Mouse (Mus musculus) kidney, postnatal 25 days (tissue): ENCODE data around the gene Nab1.

Experiments used
- DNase-seq, 2 experiments: peaks; one replicate each; pipeline ENCODE4 v3.0.0; 2021; ENCODE audit warnings: mixed read lengths in 2 of 2

The Nab1 gene

DNA sequence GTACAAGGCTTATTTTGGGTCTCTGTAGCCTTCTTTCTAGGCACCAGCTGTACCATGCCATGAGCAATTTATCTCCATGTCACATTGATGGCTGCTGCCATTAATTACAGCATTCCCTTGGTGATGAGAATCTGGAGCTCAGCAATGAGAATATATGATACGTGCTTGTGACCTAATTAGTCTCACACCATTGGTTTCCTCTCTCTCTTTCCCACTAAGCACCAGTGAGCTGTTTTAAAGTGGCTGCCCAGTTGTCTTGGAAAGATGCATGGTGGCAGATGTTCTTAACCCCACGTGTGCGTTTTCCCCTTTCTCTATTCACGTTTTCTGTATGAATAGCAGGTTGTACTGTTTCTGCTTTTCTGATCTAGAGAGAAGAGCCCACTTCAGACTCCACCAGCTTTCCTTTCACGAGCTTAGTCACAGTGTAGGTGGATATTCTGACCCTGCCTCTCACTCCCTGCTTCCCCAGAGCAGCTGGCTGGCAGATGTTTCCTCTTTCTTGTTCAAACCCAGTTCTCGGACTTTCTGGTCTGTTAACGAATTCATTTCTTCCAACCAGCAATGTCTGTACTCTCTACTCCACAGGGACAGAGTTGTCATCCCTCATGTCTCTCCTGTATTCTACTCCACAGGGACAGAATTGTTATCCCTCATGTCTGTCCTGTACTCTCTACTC is 29.5 kb downstream of the Nab1 start:
- DNase-seq, result no peak

DNA sequence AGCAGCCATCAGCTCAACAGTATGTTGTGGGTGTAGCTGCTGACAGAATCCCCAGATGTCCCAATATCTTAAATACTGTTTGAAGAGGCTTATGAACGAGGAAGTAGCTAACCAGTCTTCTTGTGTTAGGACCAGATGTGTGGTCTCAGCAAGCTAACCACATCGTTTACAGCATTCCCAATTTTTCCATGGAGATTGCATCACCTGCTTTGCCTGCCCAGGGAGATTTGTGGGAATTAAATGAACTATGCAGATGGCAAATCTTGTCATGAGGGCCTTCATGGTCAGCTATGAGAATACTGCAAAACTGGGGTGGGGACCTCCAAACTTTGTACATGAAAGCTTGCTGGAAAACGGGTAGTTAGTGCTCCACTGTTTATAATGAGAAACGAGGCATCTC is 30.2 kb downstream of the Nab1 start:
- DNase-seq, result no peak

DNA sequence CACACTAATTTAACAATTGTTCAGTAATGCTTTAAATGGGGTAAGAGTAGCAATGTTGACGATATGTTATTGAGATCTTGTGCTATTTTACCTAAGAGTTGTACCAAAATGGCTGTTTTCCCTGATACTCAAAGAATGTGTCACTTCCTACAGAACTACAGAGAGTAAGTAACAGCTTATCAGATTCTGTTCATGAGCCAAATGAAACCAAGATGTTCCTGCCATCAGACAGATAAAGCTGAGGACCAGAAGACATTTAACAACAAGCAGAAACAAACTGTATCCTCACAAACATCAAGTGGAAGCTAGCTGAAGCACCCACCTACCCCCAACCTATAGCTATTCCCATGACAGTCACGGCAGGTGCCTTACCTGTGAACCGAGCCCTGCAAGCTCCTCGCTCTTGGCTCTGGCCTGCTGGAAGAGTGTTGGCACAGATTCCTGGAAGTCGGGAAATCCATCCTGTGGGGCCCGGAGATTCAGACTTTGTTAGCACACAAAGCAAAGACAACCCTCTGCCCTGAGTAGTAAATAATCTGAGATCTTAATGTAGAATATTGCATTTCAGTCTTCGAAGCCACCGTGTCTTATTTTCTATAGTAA is 33.9 kb downstream of the Nab1 start:
- DNase-seq, result no peak

DNA sequence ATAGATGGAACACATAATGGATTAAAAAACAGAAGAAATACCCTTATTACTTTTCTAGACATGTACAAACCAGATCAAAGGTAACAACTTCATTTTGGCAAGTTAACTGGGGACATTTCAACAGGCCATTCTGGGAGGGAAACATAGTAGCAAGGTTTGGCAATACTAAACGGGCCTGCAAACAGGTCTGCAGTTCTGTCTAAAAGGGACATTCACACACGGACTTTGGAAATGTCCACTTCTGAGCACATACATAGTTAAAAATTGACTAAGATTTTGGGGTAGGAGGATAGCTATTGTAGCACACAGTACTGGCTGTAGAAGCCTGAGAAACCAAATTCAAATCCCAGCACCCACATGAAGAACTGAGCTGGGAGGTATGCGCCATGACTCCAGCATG is 34.6 kb downstream of the Nab1 start:
- no peak for DNase-seq

DNA sequence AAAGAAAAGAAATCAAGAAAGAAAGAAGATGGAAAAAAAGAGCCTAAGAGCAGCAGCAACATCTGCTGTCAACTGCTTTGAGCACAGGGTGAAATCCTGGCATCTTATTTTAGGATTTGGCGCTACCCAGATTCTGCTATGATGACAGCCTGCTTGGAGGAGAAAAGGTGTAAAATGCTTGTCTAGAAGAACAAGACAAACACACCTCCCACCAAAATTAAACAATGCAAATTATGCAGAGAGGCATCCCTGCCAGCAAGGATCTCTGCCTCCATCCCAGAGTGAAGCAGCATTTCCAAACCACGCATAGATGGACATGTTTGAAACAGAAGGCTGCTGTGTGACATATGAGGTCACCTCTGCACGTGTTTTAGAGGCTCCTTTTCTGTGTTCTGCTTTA is 35.2 kb downstream of the Nab1 start:
- no peak for DNase-seq

DNA sequence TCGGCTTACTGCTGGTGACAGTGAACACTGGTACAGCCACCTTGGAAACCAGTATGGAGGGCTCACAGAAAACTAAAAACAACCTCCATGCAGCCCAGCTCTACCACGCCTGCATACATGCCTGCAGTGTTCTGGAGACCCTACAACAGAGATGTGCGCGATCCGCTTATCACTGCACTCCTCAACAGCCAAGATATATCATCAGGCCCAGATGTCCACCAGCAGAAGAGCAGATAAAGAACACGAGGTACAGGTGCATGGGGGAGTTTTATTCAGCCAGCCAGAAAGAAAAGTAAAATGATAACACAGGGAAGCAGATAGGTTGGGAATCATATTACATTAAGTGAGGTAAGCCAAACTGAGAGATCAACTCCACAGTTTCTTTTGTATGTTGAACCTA is 37.2 kb downstream of the Nab1 start:
- DNase-seq, result no peak

DNA sequence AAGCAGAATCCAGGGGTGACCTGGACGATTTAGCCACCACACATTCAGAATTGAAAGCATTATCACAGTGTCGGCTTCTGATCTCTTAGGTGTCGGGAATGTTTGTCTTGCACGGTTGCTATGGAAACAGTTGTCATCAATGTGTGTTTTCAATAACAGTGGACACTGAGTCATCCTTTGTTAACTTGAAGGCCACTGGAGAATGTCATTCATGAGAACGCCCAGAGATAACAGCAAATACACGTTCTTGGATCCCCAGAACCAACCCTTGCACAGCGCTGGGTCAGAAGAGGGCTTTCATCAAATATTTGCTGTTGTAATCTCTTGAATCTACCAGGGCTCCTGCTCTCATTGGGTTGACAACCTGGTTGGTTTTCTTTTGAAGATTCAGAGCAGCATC is 43.9 kb downstream of the Nab1 start:
- no peak for DNase-seq

DNA sequence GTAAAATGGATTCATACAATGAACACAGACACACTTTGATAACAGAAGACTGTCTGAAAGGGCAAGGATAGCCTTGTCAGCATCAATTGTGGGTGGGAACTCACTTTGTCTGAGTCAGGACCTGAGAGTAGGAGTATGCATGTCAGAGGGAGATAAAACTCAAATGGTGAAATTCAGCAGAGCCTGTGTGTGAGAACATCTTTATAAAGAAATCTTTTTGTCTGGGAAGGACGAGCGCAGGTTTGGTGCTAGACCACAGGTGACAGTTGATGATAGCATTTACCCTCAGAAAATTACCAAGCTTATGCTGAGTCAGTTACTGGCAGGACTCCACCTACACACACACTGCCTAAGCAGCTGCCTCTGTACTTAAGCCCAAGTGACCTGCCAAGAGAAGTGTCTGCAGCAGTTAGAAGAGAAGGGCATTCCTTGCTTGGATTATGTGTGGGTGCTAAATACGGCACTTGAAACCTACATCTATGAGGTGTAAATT is 45.9 kb downstream of the Nab1 start:
- no peak for DNase-seq

DNA sequence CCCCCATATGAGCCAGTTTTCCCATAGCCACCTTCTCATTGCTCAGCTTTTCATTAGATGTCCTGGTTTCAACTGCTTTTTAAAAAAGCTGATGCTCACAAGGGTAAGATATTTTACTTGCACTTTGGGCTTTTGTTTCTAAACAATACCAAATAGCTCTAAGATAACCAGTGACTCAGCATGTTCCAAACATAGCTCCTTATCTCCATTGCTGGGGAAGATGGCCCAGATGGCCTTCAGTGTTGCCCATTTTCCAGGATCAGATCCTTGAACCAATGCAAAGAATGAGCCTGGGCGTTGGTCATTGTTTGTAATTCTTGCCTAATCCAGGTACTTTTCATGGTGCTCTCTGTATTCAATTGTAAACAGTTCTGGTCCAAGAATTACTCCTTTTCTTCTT is 49.1 kb downstream of the Nab1 start:
- DNase-seq, result no peak

DNA sequence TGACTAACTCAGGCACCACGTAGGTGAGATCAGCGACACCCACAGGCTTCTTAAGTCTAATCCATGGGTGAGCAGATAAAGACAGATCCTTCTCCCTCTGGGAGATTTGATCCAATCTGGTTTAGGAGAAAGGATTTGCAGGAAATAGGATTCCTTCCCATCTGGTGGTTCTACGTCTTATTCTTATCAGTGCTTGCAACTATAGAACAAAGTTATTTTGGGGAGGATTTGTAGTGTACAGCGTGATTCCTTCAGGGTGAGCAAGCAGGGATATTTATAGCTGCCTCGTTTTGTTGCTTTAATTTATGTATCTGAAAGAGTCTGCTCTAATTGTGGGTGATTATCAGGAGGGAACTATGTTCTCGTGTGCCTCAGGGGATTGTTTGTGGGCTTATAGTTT is 64.6 kb downstream of the Nab1 start:
- DNase-seq, result no peak

DNA sequence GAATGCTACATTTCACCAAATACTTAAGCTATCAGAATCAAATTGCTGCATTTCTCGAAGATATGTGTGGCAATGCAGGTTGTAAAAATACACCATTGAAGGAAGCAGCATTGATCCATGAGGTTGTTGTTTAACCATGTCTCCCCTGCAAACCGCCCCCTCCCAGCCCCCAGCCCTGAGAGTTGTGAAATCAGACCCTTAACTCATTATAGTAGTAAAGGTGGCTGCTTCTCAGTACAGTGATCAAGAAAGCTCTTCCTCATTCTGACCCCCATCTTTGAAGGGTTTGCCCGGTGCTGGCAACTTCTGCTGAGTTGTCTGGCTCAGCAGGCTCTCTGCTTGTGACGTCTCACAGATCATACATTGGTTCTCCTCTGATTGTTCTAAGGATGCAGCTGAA is 66.4 kb downstream of the Nab1 start:
- DNase-seq, result no peak

DNA sequence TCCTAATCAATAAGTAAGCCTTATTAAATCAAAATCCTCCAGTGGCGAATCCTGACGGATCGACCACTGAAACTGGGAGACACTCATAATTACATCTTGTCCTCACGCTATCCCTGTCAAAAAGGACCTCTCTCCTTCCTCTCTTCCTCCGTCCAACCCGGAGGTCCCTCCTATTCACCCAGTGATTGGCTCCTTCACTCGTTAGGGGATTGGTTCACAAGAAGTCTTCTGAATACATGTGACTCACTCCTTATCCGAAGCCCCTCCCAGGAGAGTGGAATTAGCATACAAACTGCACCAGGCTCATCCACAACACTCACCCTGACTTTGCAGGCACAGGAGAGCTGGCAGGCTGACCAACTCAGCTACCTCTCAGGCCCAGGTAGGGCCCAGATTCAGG is 68.7 kb downstream of the Nab1 start:
- no peak for DNase-seq

DNA sequence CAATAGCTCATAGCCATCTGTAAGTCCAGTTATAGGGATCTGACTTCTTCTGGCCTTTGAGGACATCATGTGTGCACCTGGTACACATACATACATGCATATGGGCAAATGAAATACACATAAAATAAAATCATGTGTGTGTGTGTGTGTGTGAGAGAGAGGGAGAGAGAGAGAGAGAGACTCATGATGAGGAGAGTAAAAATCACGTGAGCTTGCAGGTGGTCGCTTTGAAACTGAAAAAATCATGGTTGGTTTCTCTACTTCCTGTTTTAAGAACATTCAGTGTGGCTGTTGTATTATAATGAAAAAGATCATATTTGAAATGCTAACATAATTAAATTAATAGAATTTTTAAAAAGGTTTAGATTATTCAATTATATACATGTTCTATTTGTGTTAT is 69.9 kb downstream of the Nab1 start:
- no peak for DNase-seq

DNA sequence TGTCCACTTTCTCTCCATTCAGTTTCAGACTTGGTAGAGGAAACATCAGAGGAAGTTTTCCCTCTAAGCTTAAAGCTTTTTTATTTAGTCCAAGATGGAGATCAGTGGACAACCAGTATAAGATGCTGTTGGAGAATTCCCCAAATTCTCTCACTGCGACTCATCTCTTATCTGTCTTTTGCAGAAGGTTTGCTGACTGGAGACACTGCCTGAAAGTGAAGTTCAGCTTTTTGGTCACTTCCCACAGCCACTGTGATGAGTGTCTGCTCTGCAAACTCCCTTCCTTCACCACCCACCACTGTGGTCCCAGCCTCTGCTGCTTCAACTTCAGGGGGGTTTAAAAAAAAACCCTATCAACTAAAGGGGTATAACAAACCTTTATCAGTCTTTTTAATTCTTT is 70.4 kb downstream of the Nab1 start:
- DNase-seq, result no peak

DNA sequence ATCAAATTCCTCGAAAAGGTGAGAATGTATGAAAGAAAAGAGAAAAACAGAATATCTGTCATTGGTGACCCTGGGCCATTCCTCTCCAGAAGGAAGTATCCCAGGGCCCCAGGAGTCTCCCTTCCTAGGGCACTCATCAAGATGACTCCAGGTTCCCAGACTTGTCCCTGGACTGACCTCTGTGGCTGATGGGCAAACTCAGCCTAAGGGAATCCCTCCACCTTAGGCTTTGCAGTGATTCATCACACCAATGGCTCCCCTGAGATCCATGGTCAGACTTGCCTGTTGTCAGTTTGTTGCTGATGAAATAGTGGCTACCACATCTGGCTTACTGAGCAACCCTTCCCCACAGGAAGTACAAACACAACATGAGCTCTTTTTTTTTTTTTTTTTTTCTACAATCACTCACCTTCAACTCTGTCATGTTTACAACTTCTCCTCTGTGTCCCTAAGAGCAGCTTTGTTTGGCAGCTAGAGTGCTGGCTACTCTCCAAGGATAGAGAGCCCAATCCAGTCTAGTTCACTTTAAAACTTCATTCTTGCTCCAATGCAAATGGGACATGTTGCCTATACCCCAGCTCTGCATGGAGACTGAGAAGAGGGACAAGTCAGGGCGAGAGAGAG is 72.5 kb downstream of the Nab1 start:
- DNase-seq, result no peak

DNA sequence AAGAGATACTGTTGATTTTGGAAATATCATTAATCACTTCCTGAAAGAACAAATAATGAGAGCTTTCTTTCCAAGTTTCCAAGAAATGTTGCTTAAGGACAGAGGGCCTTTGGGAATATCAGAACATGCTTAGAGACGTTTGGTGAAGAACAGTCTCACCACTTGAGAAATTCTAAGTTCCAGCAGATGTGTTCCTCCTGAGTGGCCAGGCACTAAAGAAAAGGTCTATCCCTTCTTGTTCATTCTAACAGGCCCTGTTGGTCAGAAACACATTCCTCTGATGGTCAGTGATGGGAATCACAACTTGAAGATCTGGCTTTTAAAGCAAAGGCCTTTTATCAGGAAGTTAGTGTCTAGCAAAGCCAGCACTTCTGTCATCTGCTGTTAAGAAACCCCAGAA is 76.6 kb downstream of the Nab1 start:
- no peak for DNase-seq

DNA sequence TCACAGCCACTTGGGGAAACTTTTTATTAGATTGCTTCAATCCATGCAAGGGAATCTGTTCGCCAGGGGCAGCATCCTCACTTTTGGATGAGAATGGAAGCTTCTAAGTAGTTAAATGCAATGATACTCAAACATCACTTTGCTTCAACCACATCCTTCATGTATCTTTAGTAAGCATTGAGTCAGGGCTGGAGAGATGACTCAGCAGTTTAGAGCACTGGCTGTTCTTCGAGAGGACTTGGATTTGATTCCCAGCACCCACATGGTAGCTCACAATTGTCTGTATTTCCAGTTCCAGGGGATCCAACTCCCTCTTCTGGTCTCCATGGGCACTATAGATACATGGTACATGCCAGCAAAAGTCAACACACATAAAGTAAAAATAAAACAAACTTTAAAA is 77.4 kb downstream of the Nab1 start:
- no peak for DNase-seq

DNA sequence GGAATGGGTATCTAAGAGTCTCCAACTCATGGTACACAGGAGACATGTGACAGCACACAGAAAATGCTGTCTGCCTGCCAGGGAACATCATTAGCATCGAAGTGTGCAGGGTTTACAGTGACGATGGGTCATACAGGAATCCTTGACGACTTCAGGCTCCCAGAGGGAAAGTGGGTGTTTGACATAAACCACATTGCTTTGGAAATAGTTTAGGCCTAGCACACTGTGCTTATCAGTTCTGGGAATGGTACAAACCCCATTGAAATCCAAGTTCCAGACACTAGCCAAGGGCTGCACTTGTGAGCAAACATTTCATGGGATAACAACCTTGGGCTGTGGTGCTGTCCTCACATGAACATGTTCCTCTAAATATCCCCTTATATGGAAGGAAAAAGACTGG is 78.3 kb downstream of the Nab1 start:
- DNase-seq, result no peak

DNA sequence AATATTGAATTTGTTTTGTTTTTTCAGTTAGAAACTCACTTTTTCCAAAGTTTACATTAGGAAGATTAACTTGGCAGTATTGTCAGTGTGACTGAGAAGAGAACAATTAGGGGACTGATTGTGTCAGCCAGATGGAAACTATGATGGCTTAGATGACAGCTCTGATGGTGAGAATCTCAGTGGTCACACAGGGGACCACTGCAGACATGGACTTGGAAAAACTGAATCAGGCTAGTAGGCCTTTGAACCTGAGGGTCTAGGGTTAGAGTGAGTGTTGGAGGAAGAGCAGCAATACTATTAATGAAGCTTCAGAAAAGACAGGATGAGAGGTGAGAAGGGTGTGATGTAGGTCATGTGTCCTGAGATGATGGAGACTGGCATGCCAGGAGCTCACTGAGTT is 78.9 kb downstream of the Nab1 start:
- DNase-seq, result no peak

DNA sequence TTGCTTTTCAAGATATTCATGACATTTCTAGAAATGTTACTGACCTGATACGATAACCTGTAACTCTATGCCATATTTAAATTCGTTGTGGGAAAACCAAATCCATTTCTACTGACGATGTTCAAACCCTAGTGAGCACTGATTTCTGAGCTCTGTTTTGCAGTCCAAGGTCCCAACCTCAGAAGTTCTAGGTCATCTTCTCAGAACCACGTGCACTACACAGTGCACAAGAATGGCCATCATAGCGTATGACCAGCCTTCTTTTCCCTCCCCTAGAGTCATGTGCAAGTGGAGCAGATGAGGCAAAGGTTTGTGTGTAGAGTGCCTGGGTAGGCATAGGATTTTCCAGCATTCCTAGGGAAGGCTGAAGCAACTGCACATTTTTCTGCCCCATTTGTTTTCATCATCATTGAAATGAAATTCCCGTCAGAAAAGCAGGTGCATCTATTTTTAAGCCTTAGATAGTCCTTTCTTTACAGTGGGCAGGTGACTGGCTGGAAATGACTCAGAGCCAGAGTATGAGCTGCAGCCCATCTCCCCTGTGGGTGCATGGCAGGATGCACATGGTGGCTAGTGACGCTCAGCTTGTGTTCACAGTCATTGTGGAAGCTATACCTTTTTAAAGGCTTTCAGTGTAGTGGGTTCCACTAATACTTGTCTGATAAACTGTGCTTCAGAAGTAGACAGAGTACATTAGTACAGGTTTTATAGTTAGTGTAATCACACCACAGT is 81.2 kb downstream of the Nab1 start:
- no peak for DNase-seq
